Mouse (Mus musculus): ENCODE measurements around the gene Fam3c.

Fam3c gene

GRCm38 (mm10) chr6:22356086-22356507 lies at the start of gene Fam3c:
Gene Fam3c, minus strand, starts transcription at chr6:22356243.
- peak; percentile 90 for DNase-seq

GRCm38 (mm10) chr6:22405021-22405420 lies 49.0 kb upstream of the Fam3c start:
- no peak for DNase-seq

- DNase-seq, result no peak
These were observed 47.7 kb upstream of the Fam3c start for GRCm38 (mm10) chr6:22403736-22404135.

GRCm38 (mm10) chr6:22403317-22403716 lies 47.3 kb upstream of the Fam3c start:
- DNase-seq, result no peak

- no peak for DNase-seq
These were observed 46.6 kb upstream of the Fam3c start for GRCm38 (mm10) chr6:22402548-22403164.

- DNase-seq, result no peak
These were observed 46.0 kb upstream of the Fam3c start for GRCm38 (mm10) chr6:22402037-22402436.

GRCm38 (mm10) chr6:22398079-22398774 lies 42.2 kb upstream of the Fam3c start:
- no peak for DNase-seq

- DNase-seq, result no peak
These were observed 39.2 kb upstream of the Fam3c start for GRCm38 (mm10) chr6:22395207-22395606.

- no peak for DNase-seq
These were observed 34.8 kb upstream of the Fam3c start for GRCm38 (mm10) chr6:22390654-22391365.

- DNase-seq, result no peak
These were observed 29.3 kb upstream of the Fam3c start for GRCm38 (mm10) chr6:22385254-22385870.

GRCm38 (mm10) chr6:22380269-22380668 lies 24.2 kb upstream of the Fam3c start:
- DNase-seq, result no peak

- DNase-seq, result no peak
These were observed 23.8 kb upstream of the Fam3c start for GRCm38 (mm10) chr6:22379831-22380230.

GRCm38 (mm10) chr6:22378462-22378861 lies 22.4 kb upstream of the Fam3c start:
- DNase-seq, result no peak

GRCm38 (mm10) chr6:22374791-22375190 lies 18.7 kb upstream of the Fam3c start:
- no peak for DNase-seq

GRCm38 (mm10) chr6:22373476-22373875 lies 17.4 kb upstream of the Fam3c start:
- DNase-seq, result no peak

- DNase-seq, result no peak
These were observed 10.9 kb upstream of the Fam3c start for GRCm38 (mm10) chr6:22366977-22367376.

- no peak for DNase-seq
These were observed 7.5 kb upstream of the Fam3c start for GRCm38 (mm10) chr6:22363590-22363989.

- no peak for DNase-seq
These were observed 5.9 kb upstream of the Fam3c start for GRCm38 (mm10) chr6:22361941-22362340.

GRCm38 (mm10) chr6:22359019-22359418 lies 3.0 kb upstream of the Fam3c start:
- no peak for DNase-seq

GRCm38 (mm10) chr6:22357351-22357750 lies 1.3 kb upstream of the Fam3c start:
- no peak for DNase-seq

- DNase-seq, result no peak
These were observed 502 bp downstream of the Fam3c start for GRCm38 (mm10) chr6:22355396-22356085.

GRCm38 (mm10) chr6:22354675-22355074 lies 1.4 kb downstream of the Fam3c start:
- no peak for DNase-seq

- no peak for DNase-seq
These were observed 2.0 kb downstream of the Fam3c start for GRCm38 (mm10) chr6:22354031-22354430.

Measured in cerebellum, adult 11 months (tissue).